Mouse (Mus musculus) spleen, adult 12 weeks (tissue): ENCODE results near the gene C530008M17Rik.

Experiments used
- DNase-seq: peaks from one replicate; pipeline ENCODE4 v3.0.0; 2022; ENCODE audit warnings: low spot score

The C530008M17Rik gene

DNA sequence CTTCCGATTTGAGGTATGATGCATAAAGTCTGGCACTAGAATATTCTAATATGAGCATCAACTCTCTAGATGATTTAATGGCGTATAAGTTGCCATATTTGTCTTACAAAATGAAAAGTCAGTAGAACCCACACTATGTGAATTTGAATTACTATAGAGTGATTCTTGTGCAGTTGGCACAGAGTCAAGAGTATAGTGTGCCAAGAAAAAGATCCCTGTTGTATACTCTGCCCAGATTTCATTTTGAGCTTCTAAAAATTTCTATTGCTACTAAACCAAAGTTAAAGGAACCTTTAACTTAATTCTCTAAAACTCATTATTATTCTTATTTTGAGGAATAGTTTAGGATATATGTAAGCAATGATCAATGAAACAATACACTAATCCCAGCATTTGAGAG, at the start of gene C530008M17Rik:
TSS of gene C530008M17Rik (plus strand) at position 301 of the 400 bp plus-strand sequence.
- DNase-seq: no peak

DNA sequence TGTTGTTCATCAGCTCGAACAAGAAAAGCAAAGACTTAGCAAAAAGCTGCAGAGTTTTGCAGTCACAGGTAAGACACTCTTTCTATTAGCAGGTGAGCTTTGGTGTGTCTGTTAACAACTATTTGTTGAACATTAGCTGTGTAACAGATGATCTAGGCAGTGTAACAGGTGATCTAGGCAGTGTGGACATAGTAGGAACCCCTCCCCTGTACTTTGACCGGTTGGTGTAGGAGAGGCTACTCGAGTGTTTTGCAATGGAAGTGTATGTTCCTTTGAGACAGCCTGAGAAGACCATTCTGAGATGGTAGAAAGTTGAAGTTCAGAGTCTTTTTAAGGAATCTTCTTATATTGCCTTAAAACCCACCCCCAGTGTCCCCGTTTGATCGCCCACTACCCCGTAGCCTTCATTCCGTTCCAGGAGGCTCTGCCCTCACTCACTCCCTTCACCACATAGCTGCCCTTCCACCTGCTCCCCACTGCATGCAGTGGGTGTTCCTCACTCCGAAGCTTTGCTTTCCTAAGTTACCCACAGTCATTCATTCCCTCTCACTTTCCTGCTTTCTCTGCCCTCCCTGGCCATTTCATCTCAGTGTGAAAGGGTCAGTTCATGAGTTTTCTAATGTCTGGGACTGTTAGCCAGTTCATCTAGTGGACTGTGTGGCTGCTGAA, 46.5 kb upstream of the C530008M17Rik start:
- no peak for DNase-seq

DNA sequence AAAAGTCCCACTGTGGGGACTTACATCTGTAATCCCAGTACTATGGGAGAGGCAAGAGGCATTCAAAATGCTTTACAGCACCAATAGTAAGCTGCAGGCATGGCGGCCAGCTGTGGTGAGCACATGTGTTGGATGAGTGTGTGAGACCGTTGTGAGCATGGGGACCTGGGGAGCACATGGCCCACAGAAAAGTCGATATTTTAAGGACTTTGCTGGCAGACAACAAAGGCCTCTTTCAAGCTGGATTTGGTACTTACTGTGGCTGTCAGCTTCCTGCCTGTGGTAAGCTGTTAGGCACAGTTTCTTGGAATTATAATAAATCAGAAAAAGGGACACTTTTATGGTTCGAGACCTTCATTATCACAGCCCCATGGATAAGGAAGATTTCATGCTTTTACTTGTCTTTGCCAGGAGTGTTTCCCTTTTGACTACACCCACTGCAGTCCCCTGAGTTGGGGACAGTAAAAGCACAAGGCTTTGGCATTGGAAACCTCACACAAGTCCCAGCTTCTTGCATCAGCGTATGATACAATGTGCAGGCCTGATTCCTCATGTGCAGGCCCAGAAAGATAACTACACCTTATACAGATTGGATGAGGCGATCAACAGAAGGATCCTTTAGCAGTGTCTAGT, 43.3 kb upstream of the C530008M17Rik start:
- DNase-seq: no peak

DNA sequence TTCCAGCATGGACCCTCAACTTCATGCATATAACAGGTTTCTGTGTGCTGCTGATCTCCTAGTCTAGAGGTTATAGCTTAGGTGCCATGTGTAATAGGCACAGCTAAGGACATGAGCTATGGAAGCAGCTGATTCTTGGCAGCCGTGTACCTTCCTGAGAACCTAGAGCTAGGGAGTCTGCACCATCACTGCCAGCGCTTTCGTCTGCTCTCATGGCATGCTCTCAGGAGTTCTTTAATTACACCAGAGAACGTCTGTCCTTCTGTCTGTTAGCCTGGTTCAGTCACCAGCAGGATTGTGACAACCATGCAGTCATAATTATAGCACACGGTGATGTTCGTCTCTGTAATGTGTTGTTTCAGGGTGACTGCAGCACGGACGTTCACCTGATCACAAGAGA, 41.0 kb upstream of the C530008M17Rik start:
- DNase-seq: no peak

DNA sequence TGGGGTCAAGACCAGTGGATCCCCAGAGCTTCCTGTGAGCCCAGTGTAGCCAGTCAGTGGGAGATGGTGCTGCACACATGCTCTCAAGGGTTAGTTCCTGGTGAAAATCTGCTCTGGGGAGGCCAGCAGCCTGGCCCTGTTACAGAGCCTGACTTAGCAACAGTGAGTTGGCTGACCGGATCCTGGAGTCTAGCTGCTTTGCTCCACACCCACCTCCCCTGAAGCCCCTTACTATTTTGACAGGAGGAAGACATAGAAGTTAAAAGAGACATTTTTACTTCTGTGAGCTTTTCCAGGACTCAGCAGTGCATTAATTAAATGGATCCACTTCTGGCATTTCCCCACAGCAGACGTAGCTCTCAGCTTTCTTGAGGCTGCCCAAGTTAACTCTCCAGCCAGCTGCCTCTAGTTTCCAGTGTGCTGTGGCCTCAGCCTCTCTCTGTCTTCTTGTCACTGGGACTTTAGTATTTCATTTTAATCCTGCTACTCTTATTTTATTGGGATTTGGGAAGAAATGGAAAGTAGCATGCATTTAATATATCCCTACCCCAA, 40.0 kb upstream of the C530008M17Rik start:
- DNase-seq: no peak

DNA sequence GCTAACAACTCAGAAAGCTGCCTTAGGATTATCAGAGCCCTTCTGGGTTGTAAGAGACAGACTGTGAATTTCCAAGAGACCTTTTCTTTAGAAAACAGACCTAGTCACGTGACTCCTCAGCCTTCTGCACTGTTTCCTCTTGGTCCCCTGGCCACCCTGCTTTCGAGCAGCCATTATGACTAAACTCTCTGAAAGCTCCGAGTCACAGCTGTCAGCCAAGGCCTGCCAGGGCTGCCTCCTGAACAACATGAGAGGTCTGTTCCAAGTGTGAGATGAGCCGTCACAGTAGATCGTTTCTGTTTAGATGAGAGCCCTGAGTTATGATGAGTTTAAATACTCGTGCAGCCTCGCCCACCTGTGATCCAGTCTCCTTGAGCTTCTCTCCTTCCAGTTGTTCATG, 37.6 kb upstream of the C530008M17Rik start:
- DNase-seq: no peak

DNA sequence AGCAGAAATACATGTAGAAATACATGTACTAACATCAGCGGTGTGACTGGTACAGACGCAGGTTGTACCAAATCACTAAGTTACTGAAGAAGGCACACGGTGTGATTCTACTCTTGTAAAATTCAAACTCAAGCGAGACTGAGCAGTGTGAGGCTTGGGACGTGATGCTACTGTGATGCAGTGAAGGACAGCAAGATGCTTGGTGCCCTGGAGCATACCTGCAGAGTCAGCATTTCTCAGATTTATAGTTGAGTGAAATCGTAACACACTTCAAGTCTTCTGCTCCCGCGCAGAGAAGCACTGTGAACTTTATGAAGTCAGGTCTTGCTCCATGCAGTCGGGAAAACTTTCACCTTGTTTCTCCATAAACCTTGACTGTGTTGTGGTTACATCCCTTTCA, 32.6 kb upstream of the C530008M17Rik start:
- no peak for DNase-seq

DNA sequence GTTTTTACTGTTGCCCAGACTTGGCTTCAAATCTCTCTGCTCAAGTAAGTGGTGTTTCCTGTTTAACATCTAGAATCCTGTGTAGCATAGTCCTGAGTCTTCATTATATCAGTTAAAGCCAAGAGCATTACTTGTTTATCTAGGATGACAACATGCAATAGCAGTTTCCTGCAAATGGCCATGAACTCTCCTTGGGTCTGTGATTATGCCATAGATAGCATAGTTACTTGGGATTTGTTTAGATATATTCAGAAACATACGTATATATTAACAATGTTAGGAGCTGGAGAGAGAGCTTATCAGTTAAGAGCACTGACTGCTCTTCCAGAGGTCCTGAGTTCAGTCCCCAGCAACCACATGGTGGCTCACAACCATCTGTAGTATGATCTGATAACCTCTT, 28.5 kb upstream of the C530008M17Rik start:
- no peak for DNase-seq

DNA sequence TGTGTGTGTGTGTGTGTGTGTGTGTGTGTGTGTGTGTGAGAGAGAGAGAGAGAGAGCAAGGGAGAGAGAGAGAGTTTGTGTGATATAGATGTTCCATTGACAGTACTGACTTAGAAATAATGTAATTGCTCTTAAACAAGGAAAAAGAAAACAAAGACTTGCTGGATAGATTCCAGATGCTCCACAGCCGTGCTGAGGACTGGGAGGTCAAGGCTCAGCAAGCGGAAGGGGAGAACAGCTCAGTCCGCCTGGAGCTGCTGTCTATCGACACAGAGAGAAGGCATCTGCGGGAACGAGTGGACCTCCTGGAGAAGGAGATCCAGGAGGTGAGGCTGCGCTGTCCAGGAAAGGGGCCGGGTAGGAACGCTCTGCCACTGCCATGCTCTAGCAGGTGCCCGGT, 22.3 kb upstream of the C530008M17Rik start:
- no peak for DNase-seq

DNA sequence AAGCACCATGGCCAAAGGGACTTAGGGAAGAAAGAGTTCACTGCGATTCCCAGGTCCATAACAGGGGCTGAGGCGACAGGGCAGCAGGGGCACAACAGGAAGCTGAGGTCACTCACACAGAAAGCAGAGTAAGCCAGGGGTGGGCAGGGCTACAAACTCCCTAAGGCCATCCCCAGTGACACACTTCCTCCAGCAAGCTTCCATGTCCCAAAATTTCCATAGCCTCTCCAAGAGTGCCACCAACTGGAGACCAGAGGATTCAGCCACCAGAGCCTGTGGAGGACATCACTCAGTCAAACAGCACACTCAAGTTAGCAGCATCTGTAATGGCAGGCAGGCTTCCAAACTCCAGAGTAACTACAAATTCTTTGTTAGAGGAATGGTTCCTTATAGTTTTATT, 20.7 kb upstream of the C530008M17Rik start:
- no peak for DNase-seq

DNA sequence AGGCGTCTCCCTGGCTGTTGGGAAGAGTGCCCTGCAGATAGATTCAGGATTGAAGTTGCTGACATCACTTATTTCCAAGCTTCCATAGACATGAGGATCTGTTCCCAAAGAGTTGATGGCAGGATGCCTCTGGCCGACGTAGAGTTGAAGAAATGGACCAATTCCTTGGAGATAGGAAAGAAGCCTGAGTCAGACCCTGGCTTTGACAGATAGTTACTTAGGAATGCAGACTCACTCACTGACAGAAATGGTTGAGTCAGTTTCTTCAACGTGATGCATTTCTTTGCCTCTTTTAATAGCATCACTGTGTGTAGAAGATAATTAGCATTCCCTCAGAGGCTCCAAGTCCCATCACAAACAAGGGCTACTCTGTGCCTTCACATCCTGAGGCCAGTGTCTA, 14.2 kb upstream of the C530008M17Rik start:
- DNase-seq: no peak

DNA sequence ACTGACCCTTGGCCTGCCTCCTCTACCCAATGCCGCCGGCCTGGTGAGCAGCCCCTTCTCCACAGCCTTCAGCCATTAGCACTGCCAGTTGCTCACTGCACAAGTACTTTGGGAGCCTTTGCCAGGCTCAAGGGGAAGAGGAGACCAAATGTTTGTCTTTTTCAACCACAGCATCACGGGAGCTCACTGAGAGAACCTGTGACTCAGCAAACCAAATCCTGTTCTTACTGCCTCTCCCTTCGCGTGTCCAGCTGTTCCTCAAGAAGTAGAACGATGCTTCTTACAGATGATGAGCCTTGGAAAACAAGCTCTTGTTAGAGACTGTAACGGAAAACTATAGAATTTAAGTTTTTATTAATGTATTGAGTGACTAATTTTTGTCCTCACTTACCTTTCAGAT, 12.1 kb upstream of the C530008M17Rik start:
- DNase-seq: no peak

DNA sequence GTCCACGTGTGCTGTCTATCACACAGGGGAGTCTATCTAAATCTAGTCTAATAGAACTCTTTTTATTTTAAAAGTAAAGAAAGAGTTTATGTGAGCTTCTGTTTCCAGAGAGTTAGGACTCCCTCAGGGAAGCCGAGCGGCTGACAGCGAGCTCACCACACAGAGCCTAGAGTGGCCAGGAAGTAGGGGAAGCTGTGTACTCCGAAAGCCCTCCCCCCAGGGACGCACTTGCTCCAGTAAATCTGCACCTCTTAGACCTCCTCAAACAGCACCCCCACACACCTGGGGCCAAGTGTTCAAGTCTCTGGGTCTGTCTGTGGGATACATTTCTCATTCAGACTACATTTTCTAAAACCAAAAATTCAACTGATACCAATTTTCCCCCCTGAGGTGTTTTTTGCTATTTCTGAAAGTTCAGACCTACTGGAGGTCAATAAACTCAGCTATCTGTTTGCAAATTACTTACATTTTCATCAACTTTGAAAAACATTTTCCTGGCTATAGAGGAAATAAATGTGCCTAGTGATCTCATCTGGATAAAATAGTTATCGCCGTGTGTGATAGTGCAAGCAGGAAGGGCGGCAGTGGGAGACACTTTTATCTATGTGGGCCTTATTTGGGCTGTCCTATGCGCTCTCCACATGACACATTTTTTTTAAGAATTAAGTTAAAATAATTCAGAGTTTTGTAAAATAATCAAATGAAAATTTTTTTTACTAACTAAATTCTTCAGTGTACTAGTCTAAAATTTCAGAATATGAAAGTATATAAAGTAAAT, 11.0 kb upstream of the C530008M17Rik start:
- DNase-seq: no peak

DNA sequence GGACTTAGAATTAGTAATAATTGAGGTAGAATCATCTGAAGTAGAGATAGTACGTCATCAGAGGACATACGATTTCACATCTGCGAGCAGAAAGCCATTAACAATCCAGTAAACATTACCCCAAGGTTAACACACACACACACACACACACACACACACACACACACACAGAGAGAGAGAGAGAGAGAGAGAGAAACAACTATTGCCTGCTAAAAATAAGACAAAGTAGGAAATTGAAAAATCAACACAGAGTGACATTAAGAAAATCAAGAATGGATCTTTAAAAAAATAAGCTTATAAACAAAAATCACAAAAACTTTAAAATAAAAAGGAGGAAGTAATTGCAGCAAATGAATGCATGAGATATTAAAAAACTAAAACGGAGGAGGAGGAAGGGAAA, 6.4 kb upstream of the C530008M17Rik start:
- no peak for DNase-seq

DNA sequence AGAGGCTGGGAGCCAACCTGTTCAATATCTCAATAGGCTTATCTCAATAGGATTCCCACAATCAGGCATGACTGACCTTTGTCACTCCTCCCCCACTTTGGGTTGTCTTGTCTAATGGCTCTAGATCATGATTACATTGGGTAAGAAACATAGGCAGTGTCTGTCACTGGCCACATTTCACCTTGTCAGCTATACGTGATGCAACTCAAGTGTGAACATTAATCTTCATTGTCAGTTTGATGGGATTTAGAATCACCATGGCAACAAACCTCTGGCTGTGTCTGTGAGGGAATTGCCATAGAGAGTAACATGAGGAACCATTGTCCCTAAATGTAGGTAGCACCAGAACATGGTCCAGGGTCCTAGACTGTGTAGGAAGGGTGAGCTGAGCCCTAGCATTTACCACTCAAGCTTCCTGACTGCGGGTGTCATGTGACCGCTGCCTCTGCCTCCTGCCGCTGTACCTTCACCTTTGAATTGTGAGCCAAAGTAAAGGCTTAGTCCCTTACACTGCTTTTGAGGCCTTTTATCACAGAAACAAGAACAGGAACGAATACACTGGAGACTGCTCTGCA, 5.1 kb upstream of the C530008M17Rik start:
- no peak for DNase-seq

DNA sequence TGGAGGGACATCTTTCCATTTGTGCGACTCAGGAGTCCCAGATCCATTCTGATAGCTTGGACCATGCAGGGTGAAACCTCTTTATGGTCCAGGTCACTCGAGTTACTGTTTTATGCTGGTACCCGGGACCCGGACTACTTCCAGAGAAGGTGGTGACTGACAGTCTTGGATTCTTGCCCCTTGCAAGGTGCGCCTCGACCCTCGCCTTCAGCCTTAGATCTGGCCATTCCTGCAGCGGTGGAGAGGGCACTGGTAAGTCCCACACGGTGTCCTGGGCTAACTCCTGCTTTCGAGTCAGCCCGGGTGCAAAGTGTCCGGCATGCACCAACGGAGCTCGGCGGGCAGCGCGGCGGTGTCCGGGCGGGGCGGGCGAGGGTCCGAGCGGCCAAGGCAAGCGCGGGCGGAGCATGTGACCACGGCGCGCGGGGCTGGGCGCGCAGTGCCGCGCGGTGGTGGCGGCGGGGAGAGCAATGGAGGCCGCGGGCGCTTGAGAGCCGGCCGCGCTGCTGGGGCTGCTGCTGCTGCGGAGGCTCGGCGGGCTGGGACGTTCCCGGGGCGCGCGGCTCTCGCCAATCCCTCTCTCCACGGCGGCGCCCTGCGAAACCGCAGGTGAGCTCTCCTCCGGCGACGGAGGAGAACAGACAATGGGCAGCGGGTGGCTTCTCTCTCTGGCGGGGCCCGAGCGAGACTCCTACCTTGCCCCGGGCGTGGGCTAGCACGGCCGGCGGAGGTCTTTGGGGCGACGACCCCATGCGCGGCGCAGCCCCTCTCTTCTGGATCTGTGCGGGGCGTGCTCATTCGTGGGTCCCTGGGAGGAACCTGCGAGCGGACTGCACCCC, 1.2 kb downstream of the C530008M17Rik start:
- DNase-seq: peak; percentile 67

DNA sequence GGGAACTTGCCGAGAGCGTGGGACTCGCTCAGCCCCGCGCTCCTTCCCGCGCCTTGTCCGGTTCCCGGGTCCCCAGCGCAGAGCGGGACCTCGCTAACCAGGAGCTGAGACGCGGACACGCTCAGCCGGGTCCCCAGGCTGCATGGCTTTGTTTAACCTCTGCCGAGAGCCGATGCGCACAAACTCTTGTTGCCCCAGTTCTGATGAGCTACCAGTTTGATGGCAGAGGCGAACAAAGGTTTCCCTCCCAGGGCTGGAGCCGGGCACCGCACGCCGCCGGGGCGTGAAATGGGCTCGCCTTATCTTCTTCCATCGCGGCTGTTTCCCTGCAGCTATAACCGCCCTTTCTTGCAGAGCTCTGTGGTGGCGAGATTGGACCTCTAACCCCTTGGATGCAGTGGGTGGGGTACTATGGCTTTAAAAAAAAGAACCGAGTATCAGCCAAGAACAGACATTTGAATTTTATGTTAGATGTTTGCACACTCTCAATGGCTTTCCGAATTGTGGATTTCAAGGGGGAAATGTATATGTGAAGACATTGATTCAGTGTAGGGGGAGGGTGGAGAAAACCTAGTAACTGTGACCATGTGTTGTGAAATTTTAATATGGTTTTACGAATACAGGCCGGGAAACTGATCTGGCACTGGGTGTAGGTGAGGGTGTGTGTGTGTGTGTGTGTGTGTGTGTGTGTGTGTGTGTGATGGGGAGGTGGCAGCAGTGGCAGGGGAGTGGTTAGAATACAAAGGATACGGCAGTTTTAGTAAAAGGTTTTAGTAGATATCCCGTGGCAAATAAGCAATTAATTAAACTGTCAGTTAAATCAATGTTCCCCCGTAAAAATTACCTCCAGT, 2.0 kb downstream of the C530008M17Rik start:
- DNase-seq: peak; percentile 65

DNA sequence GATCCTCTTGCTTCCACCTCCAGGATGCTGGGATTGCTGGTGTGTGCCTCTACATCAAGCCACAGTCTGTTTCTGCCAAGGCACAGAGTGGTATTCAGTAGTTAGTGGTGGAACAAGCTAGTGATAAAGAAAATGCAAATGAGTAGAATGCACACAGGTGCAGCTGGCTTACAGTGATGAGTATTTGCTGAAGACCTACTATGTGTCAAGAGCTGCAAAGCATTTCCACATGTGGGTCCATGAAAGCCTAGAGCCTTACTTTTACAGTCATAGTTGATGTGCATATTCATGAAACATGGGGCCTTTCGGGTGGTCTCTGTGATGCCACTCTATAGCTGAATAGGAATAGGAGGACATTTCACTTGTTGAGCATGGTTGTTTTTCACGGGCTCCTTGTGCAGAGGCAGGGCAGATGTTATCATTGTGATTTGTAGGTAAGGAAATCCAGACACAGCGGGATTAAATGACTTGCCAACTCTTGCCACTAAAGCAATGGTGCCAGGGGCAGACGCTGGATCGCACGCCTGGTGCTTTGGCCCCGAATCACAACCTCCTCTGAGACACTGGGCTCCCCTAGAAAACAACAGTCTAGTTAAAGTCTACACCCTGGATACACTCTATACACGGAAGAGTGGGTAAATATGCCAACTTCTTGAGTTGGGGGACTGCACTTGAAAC, 3.8 kb downstream of the C530008M17Rik start:
- DNase-seq: no peak

DNA sequence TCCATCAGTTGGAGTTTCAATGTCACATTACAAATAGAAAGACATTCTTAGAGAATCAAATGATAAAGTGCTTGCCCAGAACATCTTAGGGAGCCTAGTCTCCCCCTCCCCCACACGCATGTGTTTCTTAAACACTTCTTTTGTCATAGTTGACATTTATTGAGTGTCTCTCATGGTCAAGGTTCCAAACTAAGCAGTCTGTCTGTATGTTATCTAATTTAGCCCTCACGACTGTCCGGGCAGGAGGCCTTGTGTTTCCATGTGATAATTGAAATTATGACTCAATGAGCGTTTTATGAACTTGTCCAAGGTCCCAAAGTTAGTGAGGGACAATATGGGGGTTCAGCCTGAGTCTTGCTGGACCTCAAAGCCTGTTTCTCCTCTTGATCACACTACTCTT, 5.0 kb downstream of the C530008M17Rik start:
- no peak for DNase-seq

DNA sequence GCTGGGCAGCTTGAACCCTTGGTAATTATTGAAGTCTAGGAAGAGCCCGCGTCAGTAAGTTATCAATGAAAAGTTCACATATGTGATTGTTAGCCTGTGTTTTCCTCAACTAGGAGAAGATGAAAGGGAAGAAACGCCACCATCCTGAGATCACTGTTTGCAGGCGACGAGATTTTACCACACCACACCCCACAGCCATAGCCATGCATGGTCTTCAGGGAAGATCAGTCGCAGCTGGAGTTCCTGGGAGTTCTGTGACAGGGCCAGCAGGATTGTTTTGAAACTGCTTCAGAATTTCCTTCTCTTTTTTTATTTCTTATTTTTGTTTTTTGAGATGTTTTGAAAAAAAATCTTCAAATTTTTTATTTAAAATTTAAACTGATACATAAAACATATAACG, 8.6 kb downstream of the C530008M17Rik start:
- DNase-seq: no peak
